Mouse (Mus musculus) lung, adult 2 months (tissue): Measurements from ENCODE around the gene 1810049J17Rik.

Source experiments
- CTCF ChIP-seq: fragments of 200-500 bp; IDR thresholded peaks from 2 replicates; pipeline ENCODE4 v1.5.1; 2011; ENCODE audit warnings: mild to moderate bottlenecking, low read length, control low read depth; ENCODE audit not compliant: insufficient read depth
- POLR2A ChIP-seq: fragments of 200-500 bp; IDR thresholded peaks from 2 replicates; pipeline ENCODE4 v1.6.1; 2011; ENCODE audit warnings: low read depth, mild to moderate bottlenecking, control low read depth, low read length, borderline replicate concordance; ENCODE audit errors: extremely low read depth

GRCm38 (mm10) chr15:12331300-12331699, 9.6 kb upstream of the 1810049J17Rik start:
- no peak for TF ChIP-seq POLR2A
- no peak for TF ChIP-seq CTCF
